Mouse (Mus musculus): ENCODE data around the gene Ocm. TPM values are rescaled to one million over a fixed set of nuclear protein-coding genes. Genes with fewer than 3 reads are reported as not detected.
A peak's percentile ranks its signal among the peaks of the same experiment; 100 is the strongest.

Ocm gene
- polyA plus RNA-seq, 1 experiment = not detected

GRCm38 (mm10) chr5:144002461-144003192 is 23.8 kb downstream of the Ocm start:
- peak overlapping the region; percentile 85 for H3K27ac ChIP-seq (ENCODE audit: insufficient read depth, low read depth, low read length)
- peaks cover 28% of the 10 kb centered on the region for H3K4me1 ChIP-seq (ENCODE audit: control insufficient read depth, insufficient read depth, low read length)
- TF ChIP-seq POLR2A (IDR thresholded peaks at IDR 0.05; ENCODE audit: borderline replicate concordance, low read depth, low read length) = no peak
- TF ChIP-seq CTCF (IDR thresholded peaks at IDR 0.05; ENCODE audit: low read depth, low read length) = no peak
- H3K4me3 ChIP-seq (ENCODE audit: insufficient read depth, low read length) = peak overlapping the region; percentile 12

- no peak for TF ChIP-seq CTCF (IDR thresholded peaks at IDR 0.05; ENCODE audit: low read depth, low read length)
- TF ChIP-seq POLR2A (IDR thresholded peaks at IDR 0.05; ENCODE audit: borderline replicate concordance, low read depth, low read length) = no peak
- no peak overlapping the region for H3K27ac ChIP-seq (ENCODE audit: insufficient read depth, low read depth, low read length)
- no peak overlapping the region for H3K4me3 ChIP-seq (ENCODE audit: insufficient read depth, low read length)
- peaks cover 24% of the 10 kb centered on the region for H3K4me1 ChIP-seq (ENCODE audit: control insufficient read depth, insufficient read depth, low read length)
These were observed 27.1 kb downstream of the Ocm start for GRCm38 (mm10) chr5:143999409-143999808.

GRCm38 (mm10) chr5:143994632-143995365 is 31.7 kb downstream of the Ocm start:
- Histone ChIP-seq H3K4me1 (ENCODE audit: control insufficient read depth, insufficient read depth, low read length) (peaks cover 7% of the 10 kb centered on the region), H3K4me3 (ENCODE audit: insufficient read depth, low read length) (no peak overlapping the region)
- TF ChIP-seq CTCF (IDR thresholded peaks at IDR 0.05; ENCODE audit: low read depth, low read length) = no peak
- TF ChIP-seq POLR2A (IDR thresholded peaks at IDR 0.05; ENCODE audit: borderline replicate concordance, low read depth, low read length) = no peak

GRCm38 (mm10) chr5:143993849-143994248 is 32.6 kb downstream of the Ocm start:
- Histone ChIP-seq H3K27ac (ENCODE audit: insufficient read depth, low read depth, low read length) (no peak overlapping the region), H3K4me1 (ENCODE audit: control insufficient read depth, insufficient read depth, low read length) (peaks cover 11% of the 10 kb centered on the region), H3K4me3 (ENCODE audit: insufficient read depth, low read length) (no peak overlapping the region)
- TF ChIP-seq CTCF (IDR thresholded peaks at IDR 0.05; ENCODE audit: low read depth, low read length) (no peak), POLR2A (IDR thresholded peaks at IDR 0.05; ENCODE audit: borderline replicate concordance, low read depth, low read length) (no peak)

More at GRCm38 (mm10) chr5:143994632-143995365, 31.7 kb downstream of the Ocm start:
- no peak overlapping the region for H3K27ac ChIP-seq (ENCODE audit: insufficient read depth, low read depth, low read length)

- no peak overlapping the region for H3K27ac ChIP-seq (ENCODE audit: insufficient read depth, low read depth, low read length)
- peaks cover 11% of the 10 kb centered on the region for H3K4me1 ChIP-seq (ENCODE audit: control insufficient read depth, insufficient read depth, low read length)
- no peak overlapping the region for H3K4me3 ChIP-seq (ENCODE audit: insufficient read depth, low read length)
- no peak for TF ChIP-seq CTCF (IDR thresholded peaks at IDR 0.05; ENCODE audit: low read depth, low read length)
- TF ChIP-seq POLR2A (IDR thresholded peaks at IDR 0.05; ENCODE audit: borderline replicate concordance, low read depth, low read length) = no peak
These were observed 33.2 kb downstream of the Ocm start for GRCm38 (mm10) chr5:143993260-143993659.

- no peak for TF ChIP-seq POLR2A (IDR thresholded peaks at IDR 0.05; ENCODE audit: borderline replicate concordance, low read depth, low read length)
- no peak for TF ChIP-seq CTCF (IDR thresholded peaks at IDR 0.05; ENCODE audit: low read depth, low read length)
- Histone ChIP-seq H3K27ac (ENCODE audit: insufficient read depth, low read depth, low read length) (no peak overlapping the region), H3K4me1 (ENCODE audit: control insufficient read depth, insufficient read depth, low read length) (peaks cover 11% of the 10 kb centered on the region), H3K4me3 (ENCODE audit: insufficient read depth, low read length) (no peak overlapping the region)
These were observed 33.8 kb downstream of the Ocm start for GRCm38 (mm10) chr5:143992661-143993060.

- TF ChIP-seq CTCF (IDR thresholded peaks at IDR 0.05; ENCODE audit: low read depth, low read length) (no peak), POLR2A (IDR thresholded peaks at IDR 0.05; ENCODE audit: borderline replicate concordance, low read depth, low read length) (no peak)
- Histone ChIP-seq H3K27ac (ENCODE audit: insufficient read depth, low read depth, low read length) (peak overlapping the region; percentile 28), H3K4me1 (ENCODE audit: control insufficient read depth, insufficient read depth, low read length) (peaks cover 11% of the 10 kb centered on the region), H3K4me3 (ENCODE audit: insufficient read depth, low read length) (no peak overlapping the region)
These were observed 36.4 kb downstream of the Ocm start for GRCm38 (mm10) chr5:143990086-143990485.

- no peak for TF ChIP-seq POLR2A (IDR thresholded peaks at IDR 0.05; ENCODE audit: borderline replicate concordance, low read depth, low read length)
- TF ChIP-seq CTCF (IDR thresholded peaks at IDR 0.05; ENCODE audit: low read depth, low read length) = no peak
- no peak overlapping the region for H3K4me3 ChIP-seq (ENCODE audit: insufficient read depth, low read length)
- no peak overlapping the region for H3K27ac ChIP-seq (ENCODE audit: insufficient read depth, low read depth, low read length)
- peaks cover 11% of the 10 kb centered on the region for H3K4me1 ChIP-seq (ENCODE audit: control insufficient read depth, insufficient read depth, low read length)
These were observed 37.4 kb downstream of the Ocm start for GRCm38 (mm10) chr5:143989046-143989445.

- no peak for TF ChIP-seq CTCF (IDR thresholded peaks at IDR 0.05; ENCODE audit: low read depth, low read length)
- Histone ChIP-seq H3K4me1 (ENCODE audit: control insufficient read depth, insufficient read depth, low read length) (peaks cover 11% of the 10 kb centered on the region), H3K27ac (ENCODE audit: insufficient read depth, low read depth, low read length) (no peak overlapping the region), H3K4me3 (ENCODE audit: insufficient read depth, low read length) (no peak overlapping the region)
These were observed 38.9 kb downstream of the Ocm start for GRCm38 (mm10) chr5:143987596-143987995.

- TF ChIP-seq CTCF (IDR thresholded peaks at IDR 0.05; ENCODE audit: low read depth, low read length) = no peak
- TF ChIP-seq POLR2A (IDR thresholded peaks at IDR 0.05; ENCODE audit: borderline replicate concordance, low read depth, low read length) = no peak
These were observed 41.1 kb downstream of the Ocm start for GRCm38 (mm10) chr5:143985381-143985780.

More at GRCm38 (mm10) chr5:143985381-143985780, 41.1 kb downstream of the Ocm start:
- Histone ChIP-seq H3K4me3 (ENCODE audit: insufficient read depth, low read length) (no peak overlapping the region), H3K4me1 (ENCODE audit: control insufficient read depth, insufficient read depth, low read length) (peaks cover 8% of the 10 kb centered on the region), H3K27ac (ENCODE audit: insufficient read depth, low read depth, low read length) (no peak overlapping the region)
